Mouse (Mus musculus) cortical plate, adult 2 months (tissue): ENCODE results near the gene Cebpa.

ENCODE experiments used
- CTCF ChIP-seq: fragments of 200-500 bp; IDR thresholded peaks from 2 replicates; pipeline ENCODE4 v1.5.1; 2011; ENCODE audit warnings: mild to moderate bottlenecking, control low read depth, low read length; ENCODE audit not compliant: insufficient read depth; ENCODE audit errors: extremely low read depth
- POLR2A ChIP-seq: fragments of 200-500 bp; IDR thresholded peaks from 2 replicates; pipeline ENCODE4 v1.6.1; 2011; ENCODE audit warnings: mild to moderate bottlenecking, low read length, control low read depth; ENCODE audit not compliant: insufficient read depth; ENCODE audit errors: extremely low read depth

DNA sequence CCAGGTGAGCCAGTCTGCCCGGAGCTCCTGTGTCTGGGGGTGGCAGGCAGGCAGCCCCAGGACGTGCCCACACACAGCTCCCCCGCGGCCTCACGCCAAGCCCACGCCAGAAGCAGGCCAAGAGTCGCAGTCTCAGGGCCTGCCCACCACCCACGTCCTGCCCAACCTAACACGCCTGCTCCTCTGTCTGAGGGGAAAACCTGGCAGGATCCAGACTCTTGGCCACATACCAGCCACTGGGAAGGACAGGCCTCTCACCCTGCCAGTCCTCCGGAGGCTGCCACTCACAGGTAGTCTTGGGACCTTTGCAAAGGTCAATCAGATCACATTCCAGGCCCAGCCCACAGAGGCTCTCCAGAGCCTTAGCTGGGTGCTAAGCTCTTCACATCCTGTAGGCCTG, 27.2 kb downstream of the Cebpa start:
- TF ChIP-seq CTCF: no peak
- no peak for TF ChIP-seq POLR2A
